Mouse (Mus musculus) testis, adult 2 months (tissue): ENCODE measurements at regions not wholly inside any gene's neighbourhood (a gene's known extent, or its start where the extent isn't known, plus 50 kb on each side); places are given as distances from the start of the nearest gene placed in this dataset.

Source experiments
- CTCF ChIP-seq: fragments of 200-500 bp; IDR thresholded peaks from 2 replicates; pipeline ENCODE4 v1.5.1; 2012; ENCODE audit warnings: low read depth, mild to moderate bottlenecking, inconsistent platforms, low read length, moderate library complexity; ENCODE audit not compliant: control insufficient read depth, insufficient read depth, insufficient replicate concordance
- POLR2A ChIP-seq: fragments of 200-500 bp; IDR thresholded peaks from 2 replicates; pipeline ENCODE4 v1.6.1; 2012; ENCODE audit warnings: low read depth, mild to moderate bottlenecking, inconsistent platforms, low read length, moderate library complexity; ENCODE audit not compliant: control insufficient read depth

- TF ChIP-seq CTCF, result no peak
- no peak for TF ChIP-seq POLR2A
These were observed 62.8 kb upstream of the Nr2f2 start for GRCm38 (mm10) chr7:70429326-70429725.
